Mouse (Mus musculus): ENCODE measurements at regions not wholly inside any gene's neighbourhood (a gene's known extent, or its start where the extent isn't known, plus 50 kb on each side); places are given as distances from the start of the nearest gene placed in this dataset.

DNA sequence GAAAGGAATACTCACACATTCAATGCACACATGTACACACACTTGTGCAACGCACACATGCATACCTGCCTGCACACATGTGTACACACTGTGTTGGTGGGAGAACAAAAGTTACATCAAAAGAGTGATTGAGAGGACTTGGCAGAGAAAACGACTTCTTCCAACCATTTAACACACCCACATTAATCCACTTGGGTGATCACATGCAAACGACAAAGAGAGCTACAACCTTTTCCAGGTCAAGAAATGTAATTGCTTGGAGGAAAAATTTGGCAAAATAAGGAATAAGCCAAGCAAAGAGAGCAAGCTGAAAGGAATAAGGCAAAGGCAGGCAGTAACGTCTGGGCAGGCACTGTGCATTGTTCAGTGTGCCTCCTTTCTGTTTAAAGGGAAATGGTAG, 67.3 kb downstream of the C1d start:
- TF ChIP-seq POLR2A (IDR thresholded peaks at IDR 0.05; ENCODE audit: extremely low read depth, insufficient read depth, low read length) (no peak), CTCF (IDR thresholded peaks at IDR 0.05; ENCODE audit: extremely low read depth, insufficient read depth, low read length) (no peak)
